Mouse (Mus musculus): ENCODE data around the gene Mastl. TPM values are rescaled to one million over a fixed set of nuclear protein-coding genes. Genes with fewer than 3 reads are reported as not detected.

The Mastl gene
- polyA plus RNA-seq, 1 experiment from 2014 or later, result 2.3 TPM

GRCm38 (mm10) chr2:23097028-23097427 lies 58.8 kb downstream of the Mastl start:
- Histone ChIP-seq H3K4me1 (ENCODE audit: control insufficient read depth, insufficient read depth, low read depth, low read length) (no peaks in the 10 kb centered on the region), H3K36me3 (ENCODE audit: control insufficient read depth, insufficient read depth, low read length) (peaks cover 23% of the 10 kb centered on the region), H3K9ac (ENCODE audit: low read depth, low read length) (no peak overlapping the region), H3K4me3 (ENCODE audit: low read length) (no peak overlapping the region), H3K27me3 (replicated peaks; ENCODE audit: control insufficient read depth, insufficient read depth, low read length) (no peaks in the 10 kb centered on the region), H3K4me2 (ENCODE audit: low read length) (no peak overlapping the region), H3K9me3 (ENCODE audit: control insufficient read depth, low read length) (no peaks in the 10 kb centered on the region), H3K27ac (ENCODE audit: low read depth, low read length) (no peak overlapping the region)
- ATAC-seq, result no peak

- H3K27me3 ChIP-seq (replicated peaks; ENCODE audit: control insufficient read depth, insufficient read depth, low read length), result no peaks in the 10 kb centered on the region
- no peak overlapping the region for H3K4me2 ChIP-seq (ENCODE audit: low read length)
- 55% methylated on average over 5 of the region's 5 CpGs for WGBS
- no peak overlapping the region for H3K4me3 ChIP-seq (ENCODE audit: low read length)
- H3K4me1 ChIP-seq (ENCODE audit: control insufficient read depth, insufficient read depth, low read depth, low read length), result no peaks in the 10 kb centered on the region
- no peaks in the 10 kb centered on the region for H3K9me3 ChIP-seq (ENCODE audit: control insufficient read depth, low read length)
- no peak overlapping the region for H3K9ac ChIP-seq (ENCODE audit: low read depth, low read length)
- H3K27ac ChIP-seq (ENCODE audit: low read depth, low read length), result no peak overlapping the region
- ATAC-seq, result no peak
- peaks cover 34% of the 10 kb centered on the region for H3K36me3 ChIP-seq (ENCODE audit: control insufficient read depth, insufficient read depth, low read length)
Measured at GRCm38 (mm10) chr2:23092216-23092615, 63.6 kb downstream of the Mastl start.

DNA sequence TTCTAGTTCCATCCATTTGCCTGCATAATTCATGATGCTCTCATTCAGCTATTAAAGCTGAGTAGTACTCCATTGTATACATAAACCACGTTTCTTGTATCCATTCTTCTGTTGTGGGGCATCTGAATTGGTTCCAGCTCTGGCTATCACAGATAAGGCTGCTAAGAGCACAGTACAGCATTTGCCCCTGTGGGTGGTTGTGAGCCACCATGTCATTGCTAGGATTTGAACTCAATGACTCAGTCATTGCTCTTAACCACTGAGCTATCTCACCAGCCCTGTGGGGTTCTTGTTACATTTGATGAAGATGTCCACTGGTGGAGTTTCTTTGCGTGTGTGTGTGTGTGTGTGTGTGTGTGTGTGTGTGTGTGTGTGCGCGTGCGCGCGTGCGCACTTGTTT lies 71.3 kb downstream of the Mastl start:
- WGBS, result 98% methylated on average over 8 of the region's 8 CpGs
- Histone ChIP-seq H3K9ac (ENCODE audit: low read depth, low read length) (no peak overlapping the region), H3K4me3 (ENCODE audit: low read length) (no peak overlapping the region), H3K27me3 (replicated peaks; ENCODE audit: control insufficient read depth, insufficient read depth, low read length) (no peaks in the 10 kb centered on the region), H3K36me3 (ENCODE audit: control insufficient read depth, insufficient read depth, low read length) (peaks cover 20% of the 10 kb centered on the region), H3K4me2 (ENCODE audit: low read length) (no peak overlapping the region), H3K9me3 (ENCODE audit: control insufficient read depth, low read length) (no peaks in the 10 kb centered on the region), H3K27ac (ENCODE audit: low read depth, low read length) (no peak overlapping the region), H3K4me1 (ENCODE audit: control insufficient read depth, insufficient read depth, low read depth, low read length) (no peaks in the 10 kb centered on the region)
- ATAC-seq, result no peak

DNA sequence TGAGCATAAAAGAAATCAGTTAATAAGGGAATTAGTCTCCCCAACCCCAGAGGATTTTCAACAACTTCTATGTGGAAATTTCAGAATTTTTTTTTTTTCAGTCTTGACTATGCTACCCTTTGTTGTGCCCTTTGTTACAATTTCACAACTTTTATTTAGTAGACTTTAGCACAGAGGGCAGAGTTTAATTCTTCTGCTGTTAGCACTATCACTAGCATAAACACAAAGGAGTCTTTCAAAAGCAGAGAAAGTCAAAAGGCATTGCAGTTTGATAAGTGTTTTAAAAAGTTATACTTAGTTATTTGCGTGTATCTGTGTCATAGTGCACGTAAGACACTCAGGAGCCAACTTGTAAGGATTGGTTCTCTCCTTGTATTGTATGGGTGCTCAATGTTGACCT lies 77.2 kb downstream of the Mastl start:
- no peak overlapping the region for H3K27ac ChIP-seq (ENCODE audit: low read depth, low read length)
- no peak overlapping the region for H3K4me2 ChIP-seq (ENCODE audit: low read length)
- 94% methylated on average over 2 of the region's 2 CpGs for WGBS
- H3K9ac ChIP-seq (ENCODE audit: low read depth, low read length), result no peak overlapping the region
- no peaks in the 10 kb centered on the region for H3K27me3 ChIP-seq (replicated peaks; ENCODE audit: control insufficient read depth, insufficient read depth, low read length)
- peaks cover 21% of the 10 kb centered on the region for H3K36me3 ChIP-seq (ENCODE audit: control insufficient read depth, insufficient read depth, low read length)
- H3K9me3 ChIP-seq (ENCODE audit: control insufficient read depth, low read length), result no peaks in the 10 kb centered on the region
- H3K4me1 ChIP-seq (ENCODE audit: control insufficient read depth, insufficient read depth, low read depth, low read length), result no peaks in the 10 kb centered on the region
- no peak overlapping the region for H3K4me3 ChIP-seq (ENCODE audit: low read length)
- no peak for ATAC-seq

DNA sequence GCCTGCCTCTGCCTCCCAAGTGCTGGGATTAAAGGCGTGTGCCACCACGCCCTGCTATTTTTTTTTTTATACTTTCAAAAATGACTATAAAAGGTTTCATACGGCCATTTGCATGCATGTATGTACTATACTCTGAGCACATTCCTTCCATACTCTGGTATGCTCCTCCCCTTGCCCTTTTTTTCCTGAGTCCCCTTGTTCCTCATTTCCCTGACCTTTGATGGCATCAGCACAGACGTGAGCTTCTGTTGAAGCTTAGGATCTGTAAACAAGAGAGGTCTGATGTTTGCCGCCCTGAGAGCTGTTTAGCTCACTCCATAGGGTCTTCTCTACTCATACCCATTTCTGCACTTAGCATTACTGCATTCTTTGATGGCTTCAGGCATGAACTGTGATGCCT lies 78.1 kb downstream of the Mastl start:
- no peak overlapping the region for H3K4me2 ChIP-seq (ENCODE audit: low read length)
- ATAC-seq, result no peak
- H3K9me3 ChIP-seq (ENCODE audit: control insufficient read depth, low read length), result no peaks in the 10 kb centered on the region
- peaks cover 21% of the 10 kb centered on the region for H3K36me3 ChIP-seq (ENCODE audit: control insufficient read depth, insufficient read depth, low read length)
- H3K4me3 ChIP-seq (ENCODE audit: low read length), result no peak overlapping the region
- 90% methylated on average over 5 of the region's 5 CpGs for WGBS
- no peak overlapping the region for H3K27ac ChIP-seq (ENCODE audit: low read depth, low read length)
- no peak overlapping the region for H3K9ac ChIP-seq (ENCODE audit: low read depth, low read length)
- H3K27me3 ChIP-seq (replicated peaks; ENCODE audit: control insufficient read depth, insufficient read depth, low read length), result no peaks in the 10 kb centered on the region
- H3K4me1 ChIP-seq (ENCODE audit: control insufficient read depth, insufficient read depth, low read depth, low read length), result no peaks in the 10 kb centered on the region

DNA sequence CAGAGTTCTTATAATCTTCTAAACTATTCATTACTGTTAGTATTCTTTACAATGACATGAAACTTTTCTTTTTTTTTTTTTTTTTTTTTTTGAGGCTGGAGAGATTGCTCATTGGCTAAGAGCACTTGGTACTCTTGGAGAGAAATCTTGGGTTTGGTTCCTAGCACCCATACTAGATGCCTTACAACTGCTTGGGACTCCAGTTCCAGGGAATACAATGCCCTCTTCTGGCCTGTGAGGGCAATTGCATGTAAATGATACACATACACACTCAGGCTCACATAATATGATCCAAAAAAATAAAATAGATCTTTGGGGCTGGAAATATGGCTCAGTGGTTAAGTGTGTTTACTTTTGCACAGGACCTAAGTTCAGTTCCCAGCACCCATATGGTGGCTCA lies 79.0 kb downstream of the Mastl start:
- H3K4me2 ChIP-seq (ENCODE audit: low read length), result no peak overlapping the region
- no peak overlapping the region for H3K27ac ChIP-seq (ENCODE audit: low read depth, low read length)
- H3K9me3 ChIP-seq (ENCODE audit: control insufficient read depth, low read length), result no peaks in the 10 kb centered on the region
- no peaks in the 10 kb centered on the region for H3K27me3 ChIP-seq (replicated peaks; ENCODE audit: control insufficient read depth, insufficient read depth, low read length)
- H3K4me3 ChIP-seq (ENCODE audit: low read length), result no peak overlapping the region
- no peak for ATAC-seq
- H3K4me1 ChIP-seq (ENCODE audit: control insufficient read depth, insufficient read depth, low read depth, low read length), result no peaks in the 10 kb centered on the region
- H3K9ac ChIP-seq (ENCODE audit: low read depth, low read length), result no peak overlapping the region
- peaks cover 18% of the 10 kb centered on the region for H3K36me3 ChIP-seq (ENCODE audit: control insufficient read depth, insufficient read depth, low read length)

- no peak overlapping the region for H3K27ac ChIP-seq (ENCODE audit: low read depth, low read length)
- peaks cover 18% of the 10 kb centered on the region for H3K36me3 ChIP-seq (ENCODE audit: control insufficient read depth, insufficient read depth, low read length)
- H3K9me3 ChIP-seq (ENCODE audit: control insufficient read depth, low read length), result no peaks in the 10 kb centered on the region
- H3K4me2 ChIP-seq (ENCODE audit: low read length), result no peak overlapping the region
- H3K9ac ChIP-seq (ENCODE audit: low read depth, low read length), result no peak overlapping the region
- no peaks in the 10 kb centered on the region; the same call in 1 of the 2 replicates for H3K4me1 ChIP-seq (ENCODE audit: control insufficient read depth, insufficient read depth, low read depth, low read length)
- no peaks in the 10 kb centered on the region for H3K27me3 ChIP-seq (replicated peaks; ENCODE audit: control insufficient read depth, insufficient read depth, low read length)
- no peak for ATAC-seq
- H3K4me3 ChIP-seq (ENCODE audit: low read length), result no peak overlapping the region
Measured at GRCm38 (mm10) chr2:23075846-23076245, 80.0 kb downstream of the Mastl start.

GRCm38 (mm10) chr2:23071406-23071805 lies 84.4 kb downstream of the Mastl start:
- 61% methylated on average over 1 of the region's 1 CpGs for WGBS
- no peaks in the 10 kb centered on the region for H3K9me3 ChIP-seq (ENCODE audit: control insufficient read depth, low read length)

DNA sequence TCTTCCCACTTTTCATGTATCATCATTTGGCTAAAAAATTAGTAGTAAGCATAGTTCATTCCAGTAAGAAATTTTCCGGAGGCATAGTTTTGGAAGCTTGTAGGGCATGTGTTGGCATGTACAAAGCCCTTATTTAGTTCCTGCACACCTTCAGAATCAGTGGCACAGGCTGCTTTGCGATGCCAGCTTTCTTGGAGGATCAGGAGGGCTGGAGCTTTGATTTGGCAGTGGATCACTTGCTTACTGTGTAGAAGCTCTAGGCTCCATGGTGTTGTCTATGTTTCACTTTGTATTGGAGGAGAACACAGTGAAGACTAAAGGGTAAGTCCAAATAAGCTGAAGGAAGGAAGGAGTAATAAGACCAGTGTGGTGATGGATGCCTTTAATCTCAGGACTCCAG lies 85.3 kb downstream of the Mastl start:
- WGBS, result 93% methylated on average over 2 of the region's 2 CpGs
- Histone ChIP-seq H3K4me1 (ENCODE audit: control insufficient read depth, insufficient read depth, low read depth, low read length) (peaks cover 5% of the 10 kb centered on the region), H3K4me2 (ENCODE audit: low read length) (no peak overlapping the region), H3K4me3 (ENCODE audit: low read length) (no peak overlapping the region), H3K27me3 (replicated peaks; ENCODE audit: control insufficient read depth, insufficient read depth, low read length) (no peaks in the 10 kb centered on the region), H3K27ac (ENCODE audit: low read depth, low read length) (no peak overlapping the region), H3K36me3 (ENCODE audit: control insufficient read depth, insufficient read depth, low read length) (peaks cover 3% of the 10 kb centered on the region; the same call in 1 of the 2 replicates), H3K9me3 (ENCODE audit: control insufficient read depth, low read length) (no peaks in the 10 kb centered on the region), H3K9ac (ENCODE audit: low read depth, low read length) (no peak overlapping the region)
- ATAC-seq, result no peak

More at GRCm38 (mm10) chr2:23071406-23071805, 84.4 kb downstream of the Mastl start:
- Histone ChIP-seq H3K4me3 (ENCODE audit: low read length) (no peak overlapping the region), H3K36me3 (ENCODE audit: control insufficient read depth, insufficient read depth, low read length) (peaks cover 3% of the 10 kb centered on the region; the same call in 1 of the 2 replicates), H3K9ac (ENCODE audit: low read depth, low read length) (no peak overlapping the region), H3K27me3 (replicated peaks; ENCODE audit: control insufficient read depth, insufficient read depth, low read length) (no peaks in the 10 kb centered on the region), H3K27ac (ENCODE audit: low read depth, low read length) (no peak overlapping the region), H3K4me1 (ENCODE audit: control insufficient read depth, insufficient read depth, low read depth, low read length) (peaks cover 5% of the 10 kb centered on the region), H3K4me2 (ENCODE audit: low read length) (no peak overlapping the region)
- ATAC-seq, result no peak
